Comparison of ENCODE assay signal across 16 mouse cellular contexts in the genomic region with DNA sequence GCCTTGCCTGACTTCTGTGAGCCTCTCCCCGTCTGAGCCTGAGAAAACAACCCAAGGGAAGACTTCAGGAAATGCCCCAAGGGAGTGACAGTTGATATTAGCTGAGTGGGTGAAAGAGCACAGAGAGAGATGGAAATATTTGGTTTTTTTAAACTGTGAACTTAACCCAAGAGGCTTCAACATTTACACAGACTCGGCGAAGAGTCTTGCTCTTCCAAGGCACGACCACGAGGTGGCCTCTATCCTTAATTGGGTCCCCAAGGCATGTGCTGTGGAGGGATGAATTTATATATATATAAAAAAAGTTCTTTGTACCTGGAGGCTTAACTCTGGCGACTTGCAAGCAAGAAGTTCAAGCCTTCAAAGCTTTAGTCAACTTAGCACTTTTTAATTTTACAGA.
A peak's percentile ranks its signal among the peaks of the same experiment; 100 is the strongest.
DNase-seq lines count a peak whose midpoint lies in the region; ATAC-seq and TF ChIP-seq lines count a peak whose summit lies in the region.
"Had no signal": no experiment of that assay in that cellular context is flagged by ENCODE, and none has a peak within 500 bp of the region (broad histone marks: within the 10 kb centered on the region; RNA-seq: fewer than 3 reads in every experiment).

No protein-coding gene starts in this region.

- no peak overlapping the region for H3K4me3 ChIP-seq in heart, embryonic 12.5 days
- no peak overlapping the region for H3K4me3 ChIP-seq in layer of hippocampus, adult 2 months
- no peak overlapping the region for H3K4me3 ChIP-seq in limb, embryonic 10.5 days
- no peak overlapping the region for H3K4me3 ChIP-seq in midbrain, embryonic 16.5 days (ENCODE audit: low read depth, low read length)
- H3K4me3 ChIP-seq: embryonic facial prominence, embryonic 12.5 days; limb, embryonic 15.5 days; midbrain, embryonic 15.5 days; stomach, embryonic 15.5 days had no signal

- H3K4me1 ChIP-seq in heart, embryonic 12.5 days (replicated peaks) = no peaks in the 10 kb centered on the region
- H3K4me1 ChIP-seq in limb, embryonic 10.5 days = peaks cover 32% of the 10 kb centered on the region
- 0 out of 2 replicates have a peak, but pooled peaks cover 2% of the 10 kb centered on the region for H3K4me1 ChIP-seq in midbrain, embryonic 16.5 days (ENCODE audit: control insufficient read depth, insufficient read depth, low read length)
- H3K4me1 ChIP-seq: embryonic facial prominence, embryonic 12.5 days; midbrain, embryonic 15.5 days; stomach, embryonic 15.5 days had no signal

- no peak overlapping the region for H3K4me2 ChIP-seq in heart, embryonic 12.5 days
- no peak overlapping the region for H3K4me2 ChIP-seq in midbrain, embryonic 16.5 days (ENCODE audit: low read length)
- H3K4me2 ChIP-seq: embryonic facial prominence, embryonic 12.5 days; limb, embryonic 15.5 days; midbrain, embryonic 15.5 days; stomach, embryonic 15.5 days had no signal

- TF ChIP-seq CTCF in layer of hippocampus, adult 2 months (conservative IDR thresholded peaks at IDR 0.05) = peak; percentile 67

- H3K36me3 ChIP-seq in heart, embryonic 12.5 days = no peaks in the 10 kb centered on the region
- H3K36me3 ChIP-seq in limb, embryonic 10.5 days = no peaks in the 10 kb centered on the region
- no peaks in the 10 kb centered on the region for H3K36me3 ChIP-seq in midbrain, embryonic 16.5 days (ENCODE audit: control insufficient read depth, insufficient read depth, low read length)
- H3K36me3 ChIP-seq: embryonic facial prominence, embryonic 12.5 days; limb, embryonic 15.5 days; midbrain, embryonic 15.5 days; stomach, embryonic 15.5 days had no signal

- no peak for ATAC-seq in heart, embryonic 12.5 days (ENCODE audit: insufficient number of reproducible peaks, low FRiP score)
- no peak for ATAC-seq in midbrain, embryonic 16.5 days
- ATAC-seq: liver, postnatal 0 days; midbrain, embryonic 15.5 days had no signal

- no peaks in the 10 kb centered on the region for H3K9me3 ChIP-seq in heart, embryonic 12.5 days (replicated peaks)
- H3K9me3 ChIP-seq in limb, embryonic 10.5 days (replicated peaks) = no peaks in the 10 kb centered on the region
- no peaks in the 10 kb centered on the region for H3K9me3 ChIP-seq in midbrain, embryonic 16.5 days (replicated peaks; ENCODE audit: control insufficient read depth, low read length, poor library complexity, severe bottlenecking)
- H3K9me3 ChIP-seq: embryonic facial prominence, embryonic 12.5 days; limb, embryonic 15.5 days; midbrain, embryonic 15.5 days; stomach, embryonic 15.5 days had no signal

- DNase-seq in heart, adult 11 months = peak; percentile 64
- DNase-seq in layer of hippocampus, adult 2 months (ENCODE audit: low spot score in 2 of 2) = no peak
- DNase-seq in layer of hippocampus, adult 9-11 months = no peak
- peak; percentile 8 for DNase-seq in R1 (ENCODE audit: low read depth, low spot score)
- peak; percentile 46 for DNase-seq in limb, embryonic 10.5 days (ENCODE audit: low spot score)
- DNase-seq: gastrocnemius, postnatal 10 days; heart, postnatal 14 days; kidney, adult 8-10 months; liver, postnatal 0 days; spleen, adult 18-20 months had no signal

- no peak overlapping the region for H3K9ac ChIP-seq in heart, embryonic 12.5 days
- H3K9ac ChIP-seq in midbrain, embryonic 16.5 days (ENCODE audit: low read depth, low read length) = no peak overlapping the region
- H3K9ac ChIP-seq: embryonic facial prominence, embryonic 12.5 days; limb, embryonic 15.5 days; liver, postnatal 0 days; midbrain, embryonic 15.5 days; stomach, embryonic 15.5 days had no signal

- no peaks in the 10 kb centered on the region for H3K27me3 ChIP-seq in heart, embryonic 12.5 days (replicated peaks)
- H3K27me3 ChIP-seq in limb, embryonic 10.5 days (ENCODE audit: low read depth, poor library complexity, severe bottlenecking) = no peaks in the 10 kb centered on the region
- H3K27me3 ChIP-seq in midbrain, embryonic 16.5 days (ENCODE audit: control insufficient read depth, insufficient read depth, low read depth, low read length) = no peaks in the 10 kb centered on the region
- H3K27me3 ChIP-seq: embryonic facial prominence, embryonic 12.5 days; limb, embryonic 15.5 days; midbrain, embryonic 15.5 days; stomach, embryonic 15.5 days had no signal

- no peak overlapping the region for H3K27ac ChIP-seq in heart, embryonic 12.5 days (ENCODE audit: poor library complexity, severe bottlenecking)
- H3K27ac ChIP-seq in layer of hippocampus, adult 2 months = no peak overlapping the region
- peak overlapping the region; percentile 53; the same call in 1 of the 2 replicates for H3K27ac ChIP-seq in limb, embryonic 10.5 days
- no peak overlapping the region for H3K27ac ChIP-seq in midbrain, embryonic 16.5 days (ENCODE audit: low read length)
- H3K27ac ChIP-seq: embryonic facial prominence, embryonic 12.5 days; limb, embryonic 15.5 days; midbrain, embryonic 15.5 days; stomach, embryonic 15.5 days had no signal

- WGBS in heart, embryonic 12.5 days = 34% methylated on average over 6 of the region's 6 CpGs
- 48% methylated on average over 6 of the region's 6 CpGs for WGBS in limb, embryonic 10.5 days
- WGBS in midbrain, embryonic 16.5 days = 45% methylated on average over 6 of the region's 6 CpGs

Comparison
In these comparisons a context has a peak if more than half of its experiments do, and no peak if none do; other contexts are left out.
1. DNase-seq: peak in heart, adult 11 months (single experiment), R1 (single experiment) and limb, embryonic 10.5 days (single experiment); none in layer of hippocampus, adult 2 months (0 of 2) and layer of hippocampus, adult 9-11 months (single experiment).